Mouse (Mus musculus) spleen, adult 2 months (tissue): ENCODE measurements around the gene Mettl9.

Experiments used
- CTCF ChIP-seq: fragments of 200-500 bp; IDR thresholded peaks from 2 replicates; pipeline ENCODE4 v1.5.1; 2011; ENCODE audit warnings: mild to moderate bottlenecking, inconsistent platforms; ENCODE audit not compliant: insufficient read depth, insufficient read length, insufficient replicate concordance; ENCODE audit errors: extremely low read depth
- POLR2A ChIP-seq: fragments of 200-500 bp; IDR thresholded peaks from 2 replicates; pipeline ENCODE4 v1.6.1; 2011; ENCODE audit warnings: low read depth, low read length, inconsistent platforms

- TF ChIP-seq CTCF: no peak
- TF ChIP-seq POLR2A: no peak
Observed at GRCm38 (mm10) chr7:121074281-121074680, 40.0 kb downstream of the Mettl9 start, which contains the start of gene Igsf6.
